Mouse (Mus musculus) midbrain, embryonic 14.5 days (tissue): ENCODE measurements around the gene Errfi1. TPM values are rescaled to one million over a fixed set of nuclear protein-coding genes. Genes with fewer than 3 reads are reported as not detected.

ENCODE experiments used
- ATAC-seq: fragments of 200-750 bp; cut with Nextera tagmentation; 2 replicates; pipeline ENCODE4 v1.8.0; 2017; ENCODE audit warnings: moderate number of reproducible peaks, moderate library complexity; ENCODE audit not compliant: low FRiP score, low TSS enrichment
- DNase-seq: peaks from one replicate; pipeline ENCODE4 v3.0.0-alpha.2; 2015
- H3K27ac ChIP-seq: fragments of 300-500 bp; sonication (generic); replicated peaks from 2 replicates; pipeline ENCODE4 v1.5.1; 2014; ENCODE audit warnings: mild to moderate bottlenecking, low read depth, low read length, moderate library complexity
- H3K27me3 ChIP-seq: fragments of 300-500 bp; sonication (generic); 2 replicates; pipeline ENCODE4 v1.6.1; 2014; ENCODE audit warnings: low read length, control low read depth, mixed read lengths; ENCODE audit not compliant: control insufficient read depth, insufficient read depth
- H3K36me3 ChIP-seq: fragments of 300-500 bp; sonication (generic); 2 replicates; pipeline ENCODE4 v1.6.1; 2014; ENCODE audit warnings: low read length, control low read depth; ENCODE audit not compliant: control insufficient read depth, insufficient read depth
- H3K4me1 ChIP-seq: fragments of 300-500 bp; sonication (generic); 2 replicates; pipeline ENCODE4 v1.6.1; 2014; ENCODE audit warnings: mild to moderate bottlenecking, antibody characterized with exemption, low read length, control low read depth; ENCODE audit not compliant: control insufficient read depth, insufficient read depth
- H3K4me2 ChIP-seq: fragments of 300-500 bp; sonication (generic); 2 replicates; pipeline ENCODE4 v1.6.1; 2014; ENCODE audit warnings: mild to moderate bottlenecking, low read length, moderate library complexity
- H3K4me3 ChIP-seq: fragments of 300-500 bp; sonication (generic); replicated peaks from 2 replicates; pipeline ENCODE4 v1.5.1; 2014; ENCODE audit warnings: low read depth, low read length
- H3K9ac ChIP-seq: fragments of 300-500 bp; sonication (generic); replicated peaks from 2 replicates; pipeline ENCODE4 v1.6.1; 2014; ENCODE audit warnings: mild to moderate bottlenecking, low read length, moderate library complexity
- H3K9me3 ChIP-seq: fragments of 300-500 bp; sonication (generic); 2 replicates; pipeline ENCODE4 v1.6.1; 2016; ENCODE audit warnings: low read length, control low read depth, mixed read lengths; ENCODE audit not compliant: control insufficient read depth
- WGBS: fragments of 180-500 bp; shearing (Covaris S2); extraction: QIAGEN DNeasy Blood & Tissue Kit; methylation state at CpG from one replicate; pipeline ENCODE4 v1.1.7; 2014; 5-methylcytosine and 5-hydroxymethylcytosine counted together
- polyA plus RNA-seq: library from polyadenylated mRNA; unstranded; fragments of >200 nt; fragmentation: Nextera tagmentation; extraction: Ambion mirVana; gene quantifications from 2 replicates; pipeline ENCODE4 v1.2.1, GENCODE M21; 2014

The Errfi1 gene
- polyA plus RNA-seq, 1 experiment from 2014 or later, result 25.3 TPM

GRCm38 (mm10) chr4:150909451-150910156 is 55.9 kb downstream of the Errfi1 start:
- peak; percentile 93 for ATAC-seq
- Histone ChIP-seq H3K27ac (peak overlapping the region; percentile 80), H3K27me3 (no peaks in the 10 kb centered on the region), H3K9ac (peak overlapping the region; percentile 86), H3K4me1 (peaks cover 4% of the 10 kb centered on the region; the same call in 1 of the 2 replicates), H3K4me2 (peak overlapping the region; percentile 83), H3K4me3 (peak overlapping the region; percentile 90), H3K9me3 (no peaks in the 10 kb centered on the region), H3K36me3 (peaks cover 23% of the 10 kb centered on the region)
- WGBS, result under 1% methylated on average over 56 of the region's 56 CpGs
- peak; percentile 100 for DNase-seq

DNA sequence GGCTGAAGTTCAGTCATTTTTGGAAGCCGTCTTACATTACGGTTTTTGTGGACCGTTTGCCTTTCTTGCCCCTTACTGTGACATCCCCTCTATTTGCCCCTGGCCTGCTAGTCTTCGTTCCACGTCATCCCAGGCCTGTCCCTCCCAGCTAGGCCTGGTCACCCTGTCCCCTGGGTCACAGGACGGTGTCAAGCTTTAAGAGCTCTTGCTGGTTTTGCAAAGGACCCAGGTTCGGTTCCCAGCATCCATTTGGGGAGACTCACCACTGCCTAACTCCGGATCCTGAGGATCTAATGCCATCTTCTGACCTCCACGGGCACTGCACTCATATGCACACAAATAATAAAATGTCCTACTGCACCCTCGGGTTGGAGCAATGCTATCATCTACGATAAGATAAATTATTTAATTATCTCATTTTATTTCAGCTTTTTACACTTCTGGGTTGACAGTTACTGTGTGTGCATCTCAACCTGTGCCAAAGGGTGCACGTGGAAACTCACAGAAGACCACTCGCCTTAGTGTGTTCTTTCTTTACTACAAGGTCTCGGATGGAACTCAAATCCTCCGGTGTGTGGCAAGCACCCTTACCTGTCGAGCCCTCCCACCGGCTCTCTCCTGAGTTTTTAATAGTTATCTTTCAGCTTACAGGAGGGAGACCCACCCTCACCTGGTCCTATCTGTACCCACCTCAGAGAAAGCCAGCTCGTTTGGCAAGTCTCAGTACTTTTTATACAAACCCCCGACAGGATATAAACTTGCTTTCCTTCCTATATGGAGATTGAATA is 56.6 kb downstream of the Errfi1 start:
- ATAC-seq (no peak; the same call in 1 of the 2 replicates), DNase-seq (no peak)
- Histone ChIP-seq H3K9ac (no peak overlapping the region; the same call in 1 of the 2 replicates), H3K27me3 (no peaks in the 10 kb centered on the region), H3K36me3 (peaks cover 17% of the 10 kb centered on the region), H3K4me1 (peaks cover 10% of the 10 kb centered on the region), H3K27ac (peak overlapping the region; percentile 72), H3K9me3 (no peaks in the 10 kb centered on the region), H3K4me3 (peak overlapping the region; percentile 90; the same call in 1 of the 2 replicates), H3K4me2 (peak overlapping the region; percentile 83)
- 86% methylated on average over 19 of the region's 19 CpGs for WGBS

- Histone ChIP-seq H3K27ac (peak overlapping the region; percentile 77), H3K27me3 (no peaks in the 10 kb centered on the region), H3K4me1 (peaks cover 12% of the 10 kb centered on the region), H3K36me3 (no peaks in the 10 kb centered on the region), H3K9me3 (no peaks in the 10 kb centered on the region), H3K9ac (peak overlapping the region; percentile 77), H3K4me3 (peak overlapping the region; percentile 58), H3K4me2 (peak overlapping the region; percentile 86)
- DNase-seq (no peak), ATAC-seq (no peak)
- WGBS, result 16% methylated on average over 12 of the region's 12 CpGs
Measured at GRCm38 (mm10) chr4:150913743-150914142, 60.0 kb downstream of the Errfi1 start.

DNA sequence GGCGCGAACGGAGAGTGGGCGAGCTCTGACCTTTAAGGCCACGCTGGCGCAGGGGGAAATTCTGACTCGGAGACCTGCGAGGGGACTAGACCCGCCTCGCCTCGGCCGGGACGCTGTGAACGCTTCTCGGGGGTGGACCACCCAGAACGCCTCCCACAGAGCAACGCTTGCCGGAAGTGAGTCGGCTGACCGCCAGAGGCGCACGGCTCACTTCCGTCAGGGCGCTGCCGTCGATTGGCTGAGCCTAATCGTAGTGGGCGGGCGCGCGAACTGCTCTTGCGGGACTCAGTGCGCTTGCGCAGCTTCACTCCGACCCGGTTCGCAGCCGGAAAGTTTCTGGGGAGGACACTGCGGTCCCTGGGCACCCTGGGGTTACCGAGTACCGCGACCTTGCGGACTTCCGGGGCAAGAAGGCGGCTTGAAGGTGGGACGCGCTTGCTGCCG is 60.6 kb downstream of the Errfi1 start, which contains the start of the genes Park7 and Tnfrsf9:
Park7 (minus strand) TSS at position 148 of the 444 bp plus-strand sequence.
Tnfrsf9 (plus strand) TSS at position 273 of the 444 bp plus-strand sequence.
- H3K9ac ChIP-seq, result peak within 1 kb of the TSS; percentile 77
- peak within 1 kb of the TSS; percentile 58 for H3K4me3 ChIP-seq
- no peaks in the 10 kb centered on the region for H3K9me3 ChIP-seq
- ATAC-seq (peak; percentile 88), DNase-seq (peak; percentile 99)
- under 1% methylated on average over 48 of the region's 48 CpGs for WGBS
- peak within 1 kb of the TSS; percentile 77 for H3K27ac ChIP-seq
- H3K4me2 ChIP-seq, result peak within 1 kb of the TSS; percentile 86
- H3K36me3 ChIP-seq, result no peaks in the 10 kb centered on the region
- no peaks in the 10 kb centered on the region for H3K27me3 ChIP-seq
- H3K4me1 ChIP-seq, result peaks cover 9% of the 10 kb centered on the region

DNA sequence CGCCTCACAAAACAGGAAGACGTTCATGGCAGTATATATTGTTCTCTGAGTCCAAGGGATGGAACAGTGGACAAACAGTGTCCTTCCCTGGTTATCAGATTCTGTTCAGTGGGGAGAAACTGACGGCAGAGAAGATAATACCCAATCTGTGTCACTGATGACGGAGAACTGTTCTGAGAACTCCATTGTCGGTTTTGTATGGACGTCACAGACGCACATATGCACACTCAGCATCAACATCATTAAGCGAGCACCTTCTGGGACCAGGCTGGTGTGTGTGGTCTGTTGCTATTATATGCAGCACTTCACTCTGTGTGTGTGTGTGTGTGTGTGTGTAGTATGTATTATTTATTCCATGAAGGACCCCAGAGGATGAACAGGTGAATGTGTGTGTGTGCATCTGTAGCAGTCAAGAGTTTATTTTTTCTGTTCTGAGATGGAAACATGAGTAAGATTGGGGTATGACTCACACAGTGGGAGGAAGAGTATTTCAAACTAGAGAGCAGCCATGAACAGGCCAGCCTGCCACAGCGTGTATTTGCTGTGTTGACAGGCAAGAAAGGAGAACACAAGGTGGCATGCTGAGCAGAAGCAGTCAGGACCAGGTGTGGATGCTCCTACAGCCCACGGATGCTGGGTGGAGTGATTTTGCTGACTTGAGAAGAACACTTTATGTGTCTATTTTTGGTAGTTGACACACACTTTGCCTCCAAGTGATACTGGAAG is 61.6 kb downstream of the Errfi1 start:
- Histone ChIP-seq H3K4me3 (peak overlapping the region; percentile 58), H3K9me3 (no peaks in the 10 kb centered on the region), H3K27ac (peak overlapping the region; percentile 70), H3K9ac (peak overlapping the region; percentile 77), H3K27me3 (no peaks in the 10 kb centered on the region), H3K4me1 (peaks cover 9% of the 10 kb centered on the region), H3K36me3 (no peaks in the 10 kb centered on the region), H3K4me2 (peak overlapping the region; percentile 86)
- WGBS, result 45% methylated on average over 10 of the region's 10 CpGs
- DNase-seq (no peak), ATAC-seq (no peak)

DNA sequence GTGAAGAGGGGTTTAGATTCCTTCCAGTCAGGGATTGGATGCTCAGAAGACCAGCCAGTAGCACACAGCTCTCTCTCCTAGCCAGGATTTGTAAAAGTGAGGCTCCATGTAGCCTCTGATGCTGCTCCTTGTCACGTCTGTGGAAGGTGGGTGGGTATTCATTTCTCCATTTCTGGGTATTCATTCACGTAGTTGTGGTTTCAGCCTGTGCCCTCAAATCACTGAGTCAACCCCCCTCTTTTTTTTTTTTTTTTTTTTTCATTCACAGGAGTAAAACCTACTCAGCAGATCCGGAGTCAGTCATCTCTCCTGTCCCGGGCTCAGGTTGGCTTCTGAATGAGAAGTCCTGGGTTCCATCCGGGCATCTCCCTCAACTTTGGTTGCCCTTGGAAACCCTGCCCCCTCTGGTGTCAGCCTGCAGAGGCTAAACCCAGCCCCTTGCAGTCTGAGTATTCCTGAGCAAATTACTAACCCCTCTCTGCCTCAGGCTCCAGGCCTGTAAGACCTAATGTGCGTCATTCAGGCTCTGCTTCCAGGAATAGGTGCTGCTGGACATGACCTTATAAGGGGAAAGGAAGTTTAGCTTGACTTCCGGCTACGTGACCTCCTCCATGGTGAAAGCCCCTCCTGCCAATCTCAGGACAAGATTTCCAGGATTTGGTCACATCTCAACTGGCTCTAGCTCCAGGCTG is 63.8 kb downstream of the Errfi1 start:
- Histone ChIP-seq H3K9me3 (no peaks in the 10 kb centered on the region), H3K4me2 (no peak overlapping the region), H3K4me1 (peaks cover 9% of the 10 kb centered on the region), H3K36me3 (no peaks in the 10 kb centered on the region), H3K27ac (no peak overlapping the region), H3K27me3 (no peaks in the 10 kb centered on the region), H3K9ac (no peak overlapping the region), H3K4me3 (no peak overlapping the region)
- DNase-seq, result no peak
- 56% methylated on average over 8 of the region's 8 CpGs for WGBS
- ATAC-seq, result no peak
